Mouse (Mus musculus): ENCODE measurements at regions not wholly inside any gene's neighbourhood (a gene's known extent, or its start where the extent isn't known, plus 50 kb on each side); places are given as distances from the start of the nearest gene placed in this dataset.

- H3K4me1 ChIP-seq (replicated peaks; ENCODE audit: insufficient read depth, low read length): no peaks in the 10 kb centered on the region
- no peak for DNase-seq (ENCODE audit: low spot score)
- H3K4me3 ChIP-seq (replicated peaks; ENCODE audit: low read depth, low read length): no peak overlapping the region
- H3K9me3 ChIP-seq (replicated peaks; ENCODE audit: low read length): no peaks in the 10 kb centered on the region
- no peaks in the 10 kb centered on the region for H3K36me3 ChIP-seq (ENCODE audit: insufficient read depth, low read length)
- no peaks in the 10 kb centered on the region for H3K27me3 ChIP-seq (ENCODE audit: insufficient read depth, low read length)
- no peak overlapping the region for H3K9ac ChIP-seq (ENCODE audit: low read depth, low read length)
- no peak for ATAC-seq (replicated peaks; ENCODE audit: low FRiP score, low read depth)
- H3K4me2 ChIP-seq (ENCODE audit: low read length): no peak overlapping the region
- 91% methylated on average over 1 of the region's 1 CpGs for WGBS
- TF ChIP-seq CTCF (IDR thresholded peaks at IDR 0.05; ENCODE audit: low read depth): no peak
- no peak overlapping the region for H3K27ac ChIP-seq
Measured at GRCm38 (mm10) chr3:131794056-131794455, 229.5 kb downstream of the Papss1 start.

GRCm38 (mm10) chr3:131795108-131796005, 230.8 kb downstream of the Papss1 start:
- H3K4me2 ChIP-seq (ENCODE audit: low read length): no peak overlapping the region
- H3K27me3 ChIP-seq (ENCODE audit: insufficient read depth, low read length): no peaks in the 10 kb centered on the region
- no peak overlapping the region for H3K4me3 ChIP-seq (replicated peaks; ENCODE audit: low read depth, low read length)
- H3K9me3 ChIP-seq (replicated peaks; ENCODE audit: low read length): no peaks in the 10 kb centered on the region
- WGBS: 39% methylated on average over 10 of the region's 10 CpGs
- no peak overlapping the region for H3K27ac ChIP-seq
- no peak overlapping the region for H3K9ac ChIP-seq (ENCODE audit: low read depth, low read length)
- no peaks in the 10 kb centered on the region for H3K36me3 ChIP-seq (ENCODE audit: insufficient read depth, low read length)
- H3K4me1 ChIP-seq (replicated peaks; ENCODE audit: insufficient read depth, low read length): no peaks in the 10 kb centered on the region
- ATAC-seq (replicated peaks; ENCODE audit: low FRiP score, low read depth) (no peak), DNase-seq (ENCODE audit: low spot score) (peak; percentile 26)
- TF ChIP-seq CTCF (IDR thresholded peaks at IDR 0.05; ENCODE audit: low read depth): no peak

GRCm38 (mm10) chr3:131799774-131800173, 235.2 kb downstream of the Papss1 start:
- Histone ChIP-seq H3K4me3 (replicated peaks; ENCODE audit: low read depth, low read length) (no peak overlapping the region), H3K27me3 (ENCODE audit: insufficient read depth, low read length) (no peaks in the 10 kb centered on the region), H3K36me3 (ENCODE audit: insufficient read depth, low read length) (no peaks in the 10 kb centered on the region), H3K4me1 (replicated peaks; ENCODE audit: insufficient read depth, low read length) (no peaks in the 10 kb centered on the region), H3K9ac (ENCODE audit: low read depth, low read length) (no peak overlapping the region), H3K9me3 (replicated peaks; ENCODE audit: low read length) (no peaks in the 10 kb centered on the region), H3K4me2 (ENCODE audit: low read length) (no peak overlapping the region), H3K27ac (no peak overlapping the region)
- DNase-seq (ENCODE audit: low spot score) (no peak), ATAC-seq (replicated peaks; ENCODE audit: low FRiP score, low read depth) (no peak)
- WGBS: 74% methylated on average over 4 of the region's 4 CpGs
- TF ChIP-seq CTCF (IDR thresholded peaks at IDR 0.05; ENCODE audit: low read depth): no peak

GRCm38 (mm10) chr3:131801551-131801950, 237.0 kb downstream of the Papss1 start:
- Histone ChIP-seq H3K27me3 (ENCODE audit: insufficient read depth, low read length) (no peaks in the 10 kb centered on the region), H3K4me3 (replicated peaks; ENCODE audit: low read depth, low read length) (no peak overlapping the region), H3K27ac (no peak overlapping the region), H3K4me1 (replicated peaks; ENCODE audit: insufficient read depth, low read length) (no peaks in the 10 kb centered on the region), H3K36me3 (ENCODE audit: insufficient read depth, low read length) (no peaks in the 10 kb centered on the region), H3K9me3 (replicated peaks; ENCODE audit: low read length) (no peaks in the 10 kb centered on the region), H3K4me2 (ENCODE audit: low read length) (no peak overlapping the region), H3K9ac (ENCODE audit: low read depth, low read length) (no peak overlapping the region)
- ATAC-seq (replicated peaks; ENCODE audit: low FRiP score, low read depth) (no peak), DNase-seq (ENCODE audit: low spot score) (no peak)
- 81% methylated on average over 3 of the region's 3 CpGs for WGBS
- no peak for TF ChIP-seq CTCF (IDR thresholded peaks at IDR 0.05; ENCODE audit: low read depth)

DNA sequence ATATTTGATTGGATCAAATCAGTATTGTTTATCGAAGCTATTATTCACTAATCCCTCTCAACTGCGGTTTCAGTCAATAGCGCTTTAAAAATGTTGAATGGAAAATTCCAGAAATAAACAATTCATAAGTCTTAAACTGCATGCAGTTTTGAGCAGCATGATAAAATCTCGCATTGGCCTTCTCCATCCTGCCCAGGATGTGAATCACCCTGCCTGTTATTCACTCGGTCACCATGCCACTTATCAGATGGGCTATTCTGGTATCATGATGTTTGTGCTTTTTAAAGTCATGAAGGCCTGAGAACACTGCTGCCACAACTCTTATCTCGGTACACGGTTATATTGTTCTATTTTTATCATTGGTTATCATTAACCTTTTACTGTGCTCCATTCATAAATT, 238.3 kb downstream of the Papss1 start:
- H3K4me2 ChIP-seq (ENCODE audit: low read length): no peak overlapping the region
- no peak for TF ChIP-seq CTCF (IDR thresholded peaks at IDR 0.05; ENCODE audit: low read depth)
- H3K27ac ChIP-seq: no peak overlapping the region
- no peak overlapping the region for H3K4me3 ChIP-seq (replicated peaks; ENCODE audit: low read depth, low read length)
- ATAC-seq (replicated peaks; ENCODE audit: low FRiP score, low read depth) (no peak), DNase-seq (ENCODE audit: low spot score) (peak; percentile 62)
- H3K9me3 ChIP-seq (replicated peaks; ENCODE audit: low read length): no peaks in the 10 kb centered on the region
- no peaks in the 10 kb centered on the region for H3K36me3 ChIP-seq (ENCODE audit: insufficient read depth, low read length)
- no peaks in the 10 kb centered on the region for H3K4me1 ChIP-seq (replicated peaks; ENCODE audit: insufficient read depth, low read length)
- no peak overlapping the region for H3K9ac ChIP-seq (ENCODE audit: low read depth, low read length)
- 53% methylated on average over 7 of the region's 7 CpGs for WGBS
- no peaks in the 10 kb centered on the region for H3K27me3 ChIP-seq (ENCODE audit: insufficient read depth, low read length)

DNA sequence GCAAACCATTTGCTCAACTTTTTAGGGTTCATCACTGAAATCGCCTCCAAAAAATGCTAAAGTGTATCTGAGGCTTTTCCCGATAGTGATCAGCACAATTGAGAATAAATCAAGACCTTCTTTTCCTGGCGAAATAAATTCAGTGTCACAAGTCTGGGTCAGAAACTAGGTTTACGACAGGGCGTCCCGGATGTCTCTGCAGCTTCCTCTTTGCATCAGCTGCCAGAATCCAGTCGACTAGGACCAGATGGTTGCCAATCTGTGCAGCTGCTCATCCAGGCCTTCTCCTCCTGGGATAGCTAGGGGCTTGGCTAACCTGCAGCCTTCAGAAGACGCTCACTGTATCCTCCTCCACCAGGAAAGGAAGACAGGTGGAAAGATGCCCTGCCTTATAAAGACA, 243.6 kb downstream of the Papss1 start:
- H3K4me2 ChIP-seq (ENCODE audit: low read length): no peak overlapping the region
- TF ChIP-seq CTCF (IDR thresholded peaks at IDR 0.05; ENCODE audit: low read depth): no peak
- no peak overlapping the region for H3K4me3 ChIP-seq (replicated peaks; ENCODE audit: low read depth, low read length)
- H3K4me1 ChIP-seq (replicated peaks; ENCODE audit: insufficient read depth, low read length): no peaks in the 10 kb centered on the region
- ATAC-seq (replicated peaks; ENCODE audit: low FRiP score, low read depth): no peak
- no peaks in the 10 kb centered on the region for H3K9me3 ChIP-seq (replicated peaks; ENCODE audit: low read length)
- no peak overlapping the region for H3K27ac ChIP-seq
- no peaks in the 10 kb centered on the region for H3K27me3 ChIP-seq (ENCODE audit: insufficient read depth, low read length)
- H3K36me3 ChIP-seq (ENCODE audit: insufficient read depth, low read length): no peaks in the 10 kb centered on the region
- no peak overlapping the region for H3K9ac ChIP-seq (ENCODE audit: low read depth, low read length)
- 42% methylated on average over 8 of the region's 8 CpGs for WGBS
- DNase-seq (ENCODE audit: low spot score): peak; percentile 54
